Mouse (Mus musculus) small intestine, adult 2 months (tissue): ENCODE data around the gene Zfp933.

Experiments
- CTCF ChIP-seq: fragments of 200-500 bp; IDR thresholded peaks from 2 replicates; pipeline ENCODE4 v1.5.1; 2012; ENCODE audit warnings: low read depth, mild to moderate bottlenecking, control low read depth, inconsistent platforms, low read length, moderate library complexity, mixed read lengths; ENCODE audit not compliant: insufficient replicate concordance, insufficient read length; ENCODE audit errors: extremely low read depth
- POLR2A ChIP-seq: fragments of 200-500 bp; IDR thresholded peaks from 2 replicates; pipeline ENCODE4 v1.6.1; 2012; ENCODE audit warnings: low read depth, mild to moderate bottlenecking, control low read depth, inconsistent platforms, low read length, moderate library complexity

- no peak for TF ChIP-seq CTCF
- no peak for TF ChIP-seq POLR2A
Measured at GRCm38 (mm10) chr4:147842871-147843270, 5.3 kb downstream of the Zfp933 start.
